Mouse (Mus musculus) naive thymus-derived CD4-positive, alpha-beta T cell, adult 2 months (primary cell): ENCODE results near the gene Mab21l2.

ENCODE experiments used
- DNase-seq: peaks from one replicate; pipeline ENCODE4 v3.0.0-alpha.2; 2011; ENCODE audit warnings: low read depth

Mab21l2 gene

GRCm38 (mm10) chr3:86548091-86549015 lies at the start of gene Mab21l2:
Mab21l2 (minus strand) TSS chr3:86548629.
- DNase-seq: peak; percentile 7

DNA sequence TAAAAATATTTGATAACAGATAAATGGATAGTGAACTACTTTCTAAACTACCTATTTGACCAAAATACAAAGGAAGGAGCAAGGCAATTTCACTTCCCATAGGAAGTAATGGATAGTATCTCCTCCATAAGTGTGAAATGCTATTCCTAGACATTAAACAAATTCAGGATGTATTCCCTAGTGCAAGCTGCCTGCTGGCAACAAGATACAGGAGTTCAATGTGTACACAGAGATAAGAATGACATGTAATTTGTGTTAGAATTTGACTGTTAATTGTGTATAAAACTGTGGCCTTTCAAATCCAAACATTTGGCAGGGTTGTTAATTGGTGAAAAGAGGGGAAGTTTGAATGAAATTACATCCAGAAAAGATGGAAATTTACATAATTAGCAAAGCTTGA lies 26.9 kb upstream of the Mab21l2 start:
- DNase-seq: no peak

- DNase-seq: no peak
Observed at GRCm38 (mm10) chr3:86572519-86573244, 24.3 kb upstream of the Mab21l2 start.

DNA sequence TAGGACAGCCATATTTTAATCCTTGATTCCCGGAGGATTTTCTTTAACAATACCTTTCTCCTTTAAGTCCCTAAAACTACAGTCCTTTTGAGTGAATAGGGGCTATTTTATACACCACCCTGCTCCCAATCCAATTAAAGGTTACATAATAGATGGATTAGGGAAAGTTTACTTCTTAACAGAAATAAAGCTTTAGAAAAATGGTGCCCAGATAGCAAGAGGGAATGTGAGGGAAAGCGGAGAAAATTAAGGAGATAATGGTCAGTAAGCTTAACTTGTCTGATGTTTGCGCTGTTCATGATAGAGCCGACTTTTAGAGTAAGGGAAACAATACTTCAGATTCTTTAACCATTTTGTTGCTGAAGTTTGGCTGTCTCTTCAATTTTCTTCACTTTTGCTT lies 23.1 kb upstream of the Mab21l2 start:
- DNase-seq: no peak

DNA sequence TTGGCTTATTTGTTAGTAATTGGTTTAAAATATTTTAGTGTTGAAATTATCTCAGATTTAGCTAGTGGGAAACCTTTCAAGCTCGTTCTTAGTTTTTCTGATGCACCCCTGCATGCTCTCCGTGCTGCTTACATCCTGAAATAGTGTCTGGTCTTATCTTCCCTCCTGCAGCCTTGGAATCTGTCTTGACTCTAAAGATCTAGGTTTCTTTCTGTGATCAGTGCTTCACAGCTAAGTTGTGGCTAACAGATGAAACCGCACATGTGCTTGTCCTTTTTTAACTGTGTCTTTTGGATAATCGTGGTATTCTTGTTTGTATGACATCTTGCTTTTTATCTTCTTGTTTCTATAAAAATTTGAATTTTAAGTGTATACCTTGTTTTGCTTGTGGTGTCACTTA lies 18.9 kb upstream of the Mab21l2 start:
- no peak for DNase-seq

- no peak for DNase-seq
Observed at GRCm38 (mm10) chr3:86561396-86561795, 13.0 kb upstream of the Mab21l2 start.

GRCm38 (mm10) chr3:86561023-86561344 lies 12.6 kb upstream of the Mab21l2 start:
- no peak for DNase-seq

DNA sequence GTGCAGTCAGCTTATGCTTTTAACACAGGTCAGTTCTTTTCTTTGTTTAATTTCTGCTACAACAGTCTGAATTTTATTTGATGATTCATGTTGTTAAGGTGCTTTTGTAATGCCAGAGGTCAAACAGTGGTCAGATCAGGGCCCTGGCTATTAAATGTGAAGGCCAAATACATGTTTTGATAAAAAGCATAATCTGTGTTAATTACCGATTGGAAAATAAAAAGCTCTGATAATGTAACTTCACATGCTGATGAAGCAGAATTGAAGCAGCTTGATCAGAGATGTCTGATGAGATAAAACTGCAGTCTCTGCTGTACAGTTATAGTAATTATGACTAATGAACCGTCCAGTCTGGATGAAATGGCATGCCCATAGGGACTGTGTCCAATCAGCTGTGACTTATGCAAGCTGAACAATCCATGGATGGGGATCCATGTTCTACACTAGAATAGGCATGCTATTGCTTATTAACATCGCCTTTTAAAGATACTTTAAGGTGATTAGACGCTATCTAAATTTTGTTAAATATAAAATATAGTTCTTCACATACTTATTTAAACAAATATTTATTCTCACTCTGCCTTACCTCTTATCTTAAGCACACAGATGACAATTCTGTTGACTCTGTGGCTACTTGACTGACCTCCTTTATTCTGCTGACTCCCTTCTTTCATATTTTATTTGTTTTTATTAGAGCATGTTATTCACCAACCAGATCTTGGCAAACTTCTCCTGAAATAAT lies 12.0 kb upstream of the Mab21l2 start:
- no peak for DNase-seq

- DNase-seq: no peak
Observed at GRCm38 (mm10) chr3:86559635-86560034, 11.2 kb upstream of the Mab21l2 start.

- no peak for DNase-seq
Observed at GRCm38 (mm10) chr3:86558976-86559375, 10.5 kb upstream of the Mab21l2 start.

DNA sequence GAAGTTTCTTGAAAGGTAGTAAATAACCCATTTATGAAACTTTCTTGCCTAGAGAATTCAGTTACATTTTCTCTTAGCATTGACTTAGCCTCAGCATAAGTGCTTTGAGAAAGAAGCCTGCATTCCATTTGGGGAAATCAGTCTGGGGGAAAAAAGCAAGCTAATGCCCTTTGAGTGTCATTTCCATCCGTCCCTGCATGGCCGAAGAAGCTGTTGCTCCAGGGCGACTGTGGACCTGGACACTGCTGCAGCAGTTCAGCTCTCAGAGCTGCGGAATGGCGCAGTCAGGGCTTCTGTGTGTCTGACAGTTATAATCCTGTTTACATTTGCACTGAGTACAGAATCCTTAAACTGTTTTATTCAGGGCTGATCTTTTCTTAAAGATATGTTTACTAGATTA lies 3.7 kb upstream of the Mab21l2 start:
- no peak for DNase-seq

- no peak for DNase-seq
Observed at GRCm38 (mm10) chr3:86551011-86551728, 2.7 kb upstream of the Mab21l2 start.

DNA sequence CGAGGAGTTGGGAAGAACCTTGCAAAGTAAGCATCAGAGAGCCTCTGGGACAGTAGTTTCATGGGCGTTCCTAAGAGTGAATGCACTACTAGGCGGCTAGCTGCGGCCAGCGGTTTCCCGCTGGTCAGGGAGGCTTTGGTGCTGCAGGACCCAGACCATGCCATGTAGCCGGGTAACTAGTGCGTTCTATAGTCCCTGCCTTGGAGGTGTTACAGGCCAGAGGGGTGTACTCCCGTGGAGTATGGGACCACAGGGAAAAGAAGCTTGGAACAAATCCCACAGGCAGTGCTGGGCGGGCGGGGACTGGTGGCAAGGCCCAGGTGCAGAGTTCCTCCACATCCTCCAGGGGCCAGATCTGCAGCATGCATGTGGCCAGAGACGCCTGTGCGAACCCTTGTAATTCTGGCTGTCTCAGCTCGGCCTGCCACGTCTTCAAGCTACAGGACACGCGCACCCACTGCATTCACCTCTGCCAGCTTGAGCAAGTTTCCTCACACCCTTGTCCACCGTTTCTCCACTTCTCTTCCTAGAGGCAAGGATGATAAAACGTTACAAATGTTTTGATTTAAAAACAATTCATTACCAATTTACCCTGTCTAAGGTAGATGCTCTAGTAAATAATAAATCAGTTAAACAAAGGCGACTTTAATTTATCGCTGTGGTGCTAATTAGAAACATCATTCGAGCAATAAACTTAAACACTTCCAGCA lies 2.0 kb upstream of the Mab21l2 start:
- DNase-seq: no peak

GRCm38 (mm10) chr3:86547251-86547791 lies 1.1 kb downstream of the Mab21l2 start:
- peak; percentile 43 for DNase-seq

GRCm38 (mm10) chr3:86546471-86547250 lies 1.8 kb downstream of the Mab21l2 start:
- peak; percentile 49 for DNase-seq

GRCm38 (mm10) chr3:86545945-86546344 lies 2.5 kb downstream of the Mab21l2 start:
- peak; percentile 20 for DNase-seq

- DNase-seq: no peak
Observed at GRCm38 (mm10) chr3:86544785-86545184, 3.6 kb downstream of the Mab21l2 start.

DNA sequence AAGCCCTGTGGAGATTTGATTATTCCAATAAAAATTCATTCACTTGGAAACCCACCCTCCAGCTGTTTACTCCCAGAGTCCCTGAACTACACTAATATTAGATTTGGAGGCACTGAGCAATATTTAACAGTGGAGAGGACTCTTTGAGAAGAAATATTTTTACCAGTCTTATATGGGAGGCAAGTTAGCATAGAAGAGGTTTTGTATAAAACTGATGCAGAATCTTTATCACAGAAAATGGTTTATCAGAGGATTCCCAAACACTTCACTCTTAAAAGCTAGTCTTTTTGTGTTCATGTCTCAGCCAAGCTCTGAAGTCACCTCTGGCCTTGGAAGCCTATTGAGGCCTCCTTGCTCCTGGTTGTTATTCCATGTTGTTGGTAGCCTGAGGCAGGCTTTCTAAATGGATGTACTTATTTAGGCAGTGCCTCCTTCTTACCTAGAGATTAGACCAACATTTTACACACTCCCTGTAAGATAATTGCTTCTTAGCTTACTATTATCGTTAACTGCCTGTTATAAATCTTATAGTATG lies 6.5 kb downstream of the Mab21l2 start:
- DNase-seq: no peak

DNA sequence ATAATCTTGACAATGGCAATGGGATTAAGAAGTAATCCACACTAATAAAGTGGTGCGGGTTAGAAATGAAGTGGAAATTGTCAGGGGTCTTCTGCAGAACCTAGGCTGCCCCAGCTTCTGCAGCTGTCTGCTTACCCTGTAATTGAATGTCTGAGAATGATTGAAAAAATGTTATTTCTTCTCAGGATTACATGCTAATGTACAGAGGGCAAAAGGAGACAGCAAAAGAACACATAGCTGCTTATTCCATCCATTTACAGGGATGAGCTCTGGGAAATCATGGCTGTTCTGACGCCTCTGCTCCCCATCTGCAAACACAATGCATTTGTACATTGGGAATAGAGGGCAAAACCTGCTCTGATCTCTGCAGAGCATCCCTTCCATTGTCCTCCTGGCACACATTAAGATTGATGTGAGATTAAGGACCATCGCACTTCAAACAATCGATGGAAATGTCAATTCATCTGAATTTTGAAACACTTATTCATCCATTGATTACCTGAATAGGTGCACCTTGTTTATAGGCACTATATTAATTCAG lies 7.3 kb downstream of the Mab21l2 start:
- DNase-seq: no peak
